Mouse (Mus musculus): Measurements from ENCODE around the gene Myrfl. TPM values are rescaled to one million over a fixed set of nuclear protein-coding genes. Genes with fewer than 3 reads are reported as not detected.

Myrfl gene
- polyA plus RNA-seq, 1 experiment, result 0.12 TPM

GRCm38 (mm10) chr10:116760561-116760960 is 136.2 kb downstream of the Myrfl start:
- Histone ChIP-seq H3K4me1 (replicated peaks; ENCODE audit: control insufficient read depth, insufficient read depth, low read length) (no peaks in the 10 kb centered on the region), H3K27me3 (ENCODE audit: control insufficient read depth, insufficient read depth, low read length) (no peaks in the 10 kb centered on the region), H3K36me3 (ENCODE audit: control insufficient read depth, insufficient read depth, low read length) (no peaks in the 10 kb centered on the region), H3K27ac (ENCODE audit: control insufficient read depth, insufficient read depth, low read length) (no peak overlapping the region), H3K4me3 (ENCODE audit: control insufficient read depth, insufficient read depth, low read length) (no peak overlapping the region)
- WGBS, result 94% methylated on average over 14 of the region's 14 CpGs
- TF ChIP-seq POLR2A (IDR thresholded peaks at IDR 0.05; ENCODE audit: control insufficient read depth, extremely low read depth, insufficient read depth, low read length, poor library complexity) (no peak), CTCF (IDR thresholded peaks at IDR 0.05; ENCODE audit: borderline replicate concordance, control insufficient read depth, extremely low read depth, insufficient read depth, low read length, poor library complexity) (no peak)
- no peak for DNase-seq

- 95% methylated on average over 4 of the region's 4 CpGs for WGBS
- no peak for DNase-seq
- H3K36me3 ChIP-seq (ENCODE audit: control insufficient read depth, insufficient read depth, low read length), result no peaks in the 10 kb centered on the region
- H3K27ac ChIP-seq (ENCODE audit: control insufficient read depth, insufficient read depth, low read length), result no peak overlapping the region
- no peaks in the 10 kb centered on the region for H3K4me1 ChIP-seq (replicated peaks; ENCODE audit: control insufficient read depth, insufficient read depth, low read length)
- H3K27me3 ChIP-seq (ENCODE audit: control insufficient read depth, insufficient read depth, low read length), result no peaks in the 10 kb centered on the region
- no peak overlapping the region for H3K4me3 ChIP-seq (ENCODE audit: control insufficient read depth, insufficient read depth, low read length)
- no peak for TF ChIP-seq CTCF (IDR thresholded peaks at IDR 0.05; ENCODE audit: borderline replicate concordance, control insufficient read depth, extremely low read depth, insufficient read depth, low read length, poor library complexity)
- TF ChIP-seq POLR2A (IDR thresholded peaks at IDR 0.05; ENCODE audit: control insufficient read depth, extremely low read depth, insufficient read depth, low read length, poor library complexity), result no peak
Measured at GRCm38 (mm10) chr10:116759816-116760215, 136.9 kb downstream of the Myrfl start.

- no peak for TF ChIP-seq POLR2A (IDR thresholded peaks at IDR 0.05; ENCODE audit: control insufficient read depth, extremely low read depth, insufficient read depth, low read length, poor library complexity)
- no peak for DNase-seq
- no peaks in the 10 kb centered on the region for H3K4me1 ChIP-seq (replicated peaks; ENCODE audit: control insufficient read depth, insufficient read depth, low read length)
- H3K36me3 ChIP-seq (ENCODE audit: control insufficient read depth, insufficient read depth, low read length), result no peaks in the 10 kb centered on the region
- H3K27ac ChIP-seq (ENCODE audit: control insufficient read depth, insufficient read depth, low read length), result no peak overlapping the region
- 92% methylated on average over 10 of the region's 10 CpGs for WGBS
- no peak overlapping the region for H3K4me3 ChIP-seq (ENCODE audit: control insufficient read depth, insufficient read depth, low read length)
- H3K27me3 ChIP-seq (ENCODE audit: control insufficient read depth, insufficient read depth, low read length), result no peaks in the 10 kb centered on the region
Measured at GRCm38 (mm10) chr10:116755881-116756581, 140.7 kb downstream of the Myrfl start.

GRCm38 (mm10) chr10:116754940-116755339 is 141.8 kb downstream of the Myrfl start:
- WGBS, result 91% methylated on average over 11 of the region's 11 CpGs

GRCm38 (mm10) chr10:116750895-116751294 is 145.8 kb downstream of the Myrfl start:
- Histone ChIP-seq H3K36me3 (ENCODE audit: control insufficient read depth, insufficient read depth, low read length) (no peaks in the 10 kb centered on the region), H3K27ac (ENCODE audit: control insufficient read depth, insufficient read depth, low read length) (no peak overlapping the region), H3K4me1 (replicated peaks; ENCODE audit: control insufficient read depth, insufficient read depth, low read length) (peaks cover 7% of the 10 kb centered on the region), H3K27me3 (ENCODE audit: control insufficient read depth, insufficient read depth, low read length) (no peaks in the 10 kb centered on the region), H3K4me3 (ENCODE audit: control insufficient read depth, insufficient read depth, low read length) (no peak overlapping the region)
- WGBS, result 61% methylated on average over 14 of the region's 14 CpGs
- no peak for DNase-seq
- TF ChIP-seq CTCF (IDR thresholded peaks at IDR 0.05; ENCODE audit: borderline replicate concordance, control insufficient read depth, extremely low read depth, insufficient read depth, low read length, poor library complexity), result no peak
- TF ChIP-seq POLR2A (IDR thresholded peaks at IDR 0.05; ENCODE audit: control insufficient read depth, extremely low read depth, insufficient read depth, low read length, poor library complexity), result no peak

More at GRCm38 (mm10) chr10:116754940-116755339, 141.8 kb downstream of the Myrfl start:
- TF ChIP-seq POLR2A (IDR thresholded peaks at IDR 0.05; ENCODE audit: control insufficient read depth, extremely low read depth, insufficient read depth, low read length, poor library complexity) (no peak), CTCF (IDR thresholded peaks at IDR 0.05; ENCODE audit: borderline replicate concordance, control insufficient read depth, extremely low read depth, insufficient read depth, low read length, poor library complexity) (no peak)
- H3K4me3 ChIP-seq (ENCODE audit: control insufficient read depth, insufficient read depth, low read length), result no peak overlapping the region
- H3K27me3 ChIP-seq (ENCODE audit: control insufficient read depth, insufficient read depth, low read length), result no peaks in the 10 kb centered on the region
- no peaks in the 10 kb centered on the region for H3K36me3 ChIP-seq (ENCODE audit: control insufficient read depth, insufficient read depth, low read length)
- no peak overlapping the region for H3K27ac ChIP-seq (ENCODE audit: control insufficient read depth, insufficient read depth, low read length)
- no peak for DNase-seq
- no peaks in the 10 kb centered on the region for H3K4me1 ChIP-seq (replicated peaks; ENCODE audit: control insufficient read depth, insufficient read depth, low read length)

DNA sequence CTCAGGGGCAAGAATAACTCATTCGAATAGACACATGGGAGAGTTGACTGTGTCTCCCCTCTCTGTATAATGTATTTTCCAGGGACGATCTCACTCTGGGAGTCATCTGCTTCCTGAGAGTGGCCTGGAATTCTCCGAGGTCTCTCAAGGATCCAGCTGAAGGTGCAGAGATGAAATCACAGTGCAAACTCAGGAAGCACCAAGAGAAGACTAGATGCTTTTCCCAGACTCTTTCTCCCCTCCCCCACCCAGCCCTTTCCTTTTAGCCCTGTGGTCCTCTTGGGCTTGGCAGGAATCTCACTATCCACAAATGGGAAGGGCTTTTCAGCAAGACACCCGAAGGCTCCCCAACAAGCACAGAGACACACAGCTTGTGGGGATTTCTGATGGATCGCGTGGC is 146.7 kb downstream of the Myrfl start:
- no peak overlapping the region for H3K27ac ChIP-seq (ENCODE audit: control insufficient read depth, insufficient read depth, low read length)

GRCm38 (mm10) chr10:116748681-116749080 is 148.0 kb downstream of the Myrfl start:
- peaks cover 7% of the 10 kb centered on the region for H3K4me1 ChIP-seq (replicated peaks; ENCODE audit: control insufficient read depth, insufficient read depth, low read length)
- H3K27ac ChIP-seq (ENCODE audit: control insufficient read depth, insufficient read depth, low read length), result no peak overlapping the region
- H3K36me3 ChIP-seq (ENCODE audit: control insufficient read depth, insufficient read depth, low read length), result no peaks in the 10 kb centered on the region
- no peaks in the 10 kb centered on the region for H3K27me3 ChIP-seq (ENCODE audit: control insufficient read depth, insufficient read depth, low read length)
- TF ChIP-seq POLR2A (IDR thresholded peaks at IDR 0.05; ENCODE audit: control insufficient read depth, extremely low read depth, insufficient read depth, low read length, poor library complexity) (no peak), CTCF (IDR thresholded peaks at IDR 0.05; ENCODE audit: borderline replicate concordance, control insufficient read depth, extremely low read depth, insufficient read depth, low read length, poor library complexity) (no peak)
- H3K4me3 ChIP-seq (ENCODE audit: control insufficient read depth, insufficient read depth, low read length), result no peak overlapping the region
- no peak for DNase-seq
- 99% methylated on average over 4 of the region's 4 CpGs for WGBS

More for the DNA sequence above, 146.7 kb downstream of the Myrfl start:
- DNase-seq, result no peak
- Histone ChIP-seq H3K36me3 (ENCODE audit: control insufficient read depth, insufficient read depth, low read length) (no peaks in the 10 kb centered on the region), H3K4me3 (ENCODE audit: control insufficient read depth, insufficient read depth, low read length) (no peak overlapping the region), H3K4me1 (replicated peaks; ENCODE audit: control insufficient read depth, insufficient read depth, low read length) (peaks cover 7% of the 10 kb centered on the region), H3K27me3 (ENCODE audit: control insufficient read depth, insufficient read depth, low read length) (no peaks in the 10 kb centered on the region)
- WGBS, result 81% methylated on average over 6 of the region's 6 CpGs
- TF ChIP-seq CTCF (IDR thresholded peaks at IDR 0.05; ENCODE audit: borderline replicate concordance, control insufficient read depth, extremely low read depth, insufficient read depth, low read length, poor library complexity) (no peak), POLR2A (IDR thresholded peaks at IDR 0.05; ENCODE audit: control insufficient read depth, extremely low read depth, insufficient read depth, low read length, poor library complexity) (no peak)
